Mouse (Mus musculus) effector memory CD4-positive, alpha-beta T cell, adult 7 months (primary cell): ENCODE results near the gene Upf3b. TPM values are rescaled to one million over a fixed set of nuclear protein-coding genes. Genes with fewer than 3 reads are reported as not detected.

Source experiments
- polyA plus RNA-seq: library from polyadenylated mRNA; unstranded; fragments of 100-300 nt; shearing (Covaris generic); gene quantifications from one replicate; pipeline ENCODE4 v1.2.1, GENCODE M21; 2017

Gene Upf3b
- 9.1 TPM for polyA plus RNA-seq

GRCm38 (mm10) chrX:37110193-37110880, at the start of gene Upf3b:
TSS of gene Upf3b (minus strand) at chrX:37110322.

DNA sequence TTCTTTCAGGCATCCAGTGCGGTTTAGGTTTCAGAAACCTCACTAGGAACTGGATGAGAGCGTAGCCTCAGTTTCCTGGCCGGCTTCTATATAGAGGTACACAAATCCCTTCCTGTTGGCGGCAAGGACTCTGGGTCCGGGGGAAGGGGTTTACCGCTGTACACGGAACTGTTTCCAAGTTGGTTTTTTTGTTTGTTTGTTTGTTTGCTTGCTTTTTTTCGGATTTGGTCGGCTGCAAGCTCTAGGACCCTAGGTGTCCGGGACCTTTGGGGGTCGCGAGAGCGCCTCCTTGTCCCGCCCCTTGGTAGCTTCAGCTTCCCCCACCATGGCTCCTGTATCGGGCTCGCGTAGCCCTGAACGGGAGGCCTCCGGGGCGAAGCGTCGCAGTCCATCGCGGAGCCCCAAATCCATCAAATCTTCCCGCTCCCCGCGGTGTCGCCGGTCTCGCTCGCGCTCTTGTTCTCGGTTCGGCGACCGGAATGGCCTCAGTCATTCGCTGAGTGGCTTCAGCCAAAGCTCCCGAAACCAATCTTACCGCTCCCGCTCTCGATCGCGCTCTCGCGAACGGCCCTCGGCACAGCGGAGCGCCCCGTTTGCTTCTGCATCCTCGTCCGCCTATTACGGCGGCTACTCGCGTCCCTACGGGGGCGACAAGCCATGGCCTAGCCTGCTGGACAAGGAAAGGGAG, 16.7 kb upstream of the Upf3b start, which contains the start of gene Nkap:
Gene Nkap (plus strand): TSS at position 125 of the 688 bp plus-strand sequence.

DNA sequence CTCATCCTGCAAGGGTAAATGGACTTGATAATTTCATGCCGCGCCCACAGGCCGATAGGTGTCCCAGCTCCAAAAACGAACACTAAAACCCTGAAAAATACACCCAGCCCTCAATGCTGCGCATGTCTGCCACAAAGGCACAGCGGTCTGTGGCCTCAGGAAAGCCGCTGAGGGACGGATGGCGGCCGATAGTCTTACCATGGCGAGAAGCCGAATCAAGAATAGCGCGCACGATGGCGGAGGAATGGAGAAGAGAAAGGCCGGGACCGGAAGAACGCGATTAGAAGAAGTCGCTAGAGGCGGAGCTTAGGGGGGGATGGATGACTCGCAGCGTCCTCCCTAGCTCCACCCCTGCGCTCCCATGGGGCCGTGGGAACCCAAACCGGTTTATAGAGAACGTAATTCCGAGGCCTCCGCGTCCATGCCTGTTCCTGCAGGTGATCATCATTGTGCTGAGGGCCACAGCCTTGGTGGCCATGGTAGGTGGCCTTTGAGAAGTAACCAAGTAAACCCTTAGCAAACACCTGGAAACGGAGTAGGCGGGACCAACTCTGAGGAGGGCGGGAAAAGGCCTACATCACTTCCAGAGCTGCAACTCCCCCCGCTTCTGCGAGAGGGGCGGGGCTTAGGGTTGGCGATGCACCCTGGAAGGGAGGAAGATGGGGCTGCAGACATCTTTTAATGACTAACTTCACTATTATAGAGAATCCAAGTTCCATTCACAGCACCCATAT, 25.0 kb downstream of the Upf3b start, which contains the start of gene Rpl39:
Gene Rpl39 (minus strand): TSS at position 476 of the 734 bp plus-strand sequence.

GRCm38 (mm10) chrX:37048066-37048889, 61.8 kb downstream of the Upf3b start, which contains the start of gene Sowahd:
TSS of gene Sowahd (plus strand) at chrX:37048845.

Other genes with a start within 250 kb of the Upf3b start
- gene Ube2a, start 236.4 kb downstream of the Upf3b start, polyA plus RNA-seq = 137 TPM
- 29.3 TPM for gene C330007P06Rik, start 236.2 kb downstream of the Upf3b start, polyA plus RNA-seq
- 1.4 TPM for gene Nkrf, start 207.4 kb downstream of the Upf3b start, polyA plus RNA-seq
- 116 TPM for gene Sept6, start 118.5 kb downstream of the Upf3b start, polyA plus RNA-seq
- gene Sowahd, start 61.5 kb downstream of the Upf3b start, polyA plus RNA-seq = not detected
- gene Rpl39, start 24.9 kb downstream of the Upf3b start, polyA plus RNA-seq = 409 TPM
- gene Nkap, start 16.5 kb upstream of the Upf3b start, polyA plus RNA-seq = 13.2 TPM
- not detected for gene Akap14, start 58.5 kb upstream of the Upf3b start, polyA plus RNA-seq
- 177 TPM for gene Ndufa1, start 80.8 kb upstream of the Upf3b start, polyA plus RNA-seq
- 2.8 TPM for gene Rnf113a1, start 80.9 kb upstream of the Upf3b start, polyA plus RNA-seq
- gene Gm9, start 100.7 kb upstream of the Upf3b start, polyA plus RNA-seq = not detected
- gene Rhox1, start 111.9 kb upstream of the Upf3b start, polyA plus RNA-seq = not detected
- not detected for gene Rhox2a, start 134.7 kb upstream of the Upf3b start, polyA plus RNA-seq
- gene Rhox3a, start 139.6 kb upstream of the Upf3b start, polyA plus RNA-seq = not detected
- 1.2 TPM for gene Rhox4a, start 155.0 kb upstream of the Upf3b start, polyA plus RNA-seq